Mouse (Mus musculus) inflammation-experienced regulatory T-cells, adult 6 months (primary cell): ENCODE results near the gene Uba2. TPM values are rescaled to one million over a fixed set of nuclear protein-coding genes. Genes with fewer than 3 reads are reported as not detected.
A peak's percentile ranks its signal among the peaks of the same experiment; 100 is the strongest.
"Not testable (repeated sequence)": the region's sequence is repeated elsewhere in the genome, so short reads cannot be mapped to it uniquely, and the experiment has no call there.

Experiments
- ATAC-seq: one replicate; pipeline ENCODE4 v1.8.0; 2017
- polyA plus RNA-seq, 3 experiments: library from polyadenylated mRNA; unstranded; fragments of 100-300 nt; shearing (Covaris generic); gene quantifications; one replicate each; pipeline ENCODE4 v1.2.1; 2017

The Uba2 gene
- 10 to 100 TPM; 74.4 to 98.1 (median 87.7) TPM for polyA plus RNA-seq

DNA sequence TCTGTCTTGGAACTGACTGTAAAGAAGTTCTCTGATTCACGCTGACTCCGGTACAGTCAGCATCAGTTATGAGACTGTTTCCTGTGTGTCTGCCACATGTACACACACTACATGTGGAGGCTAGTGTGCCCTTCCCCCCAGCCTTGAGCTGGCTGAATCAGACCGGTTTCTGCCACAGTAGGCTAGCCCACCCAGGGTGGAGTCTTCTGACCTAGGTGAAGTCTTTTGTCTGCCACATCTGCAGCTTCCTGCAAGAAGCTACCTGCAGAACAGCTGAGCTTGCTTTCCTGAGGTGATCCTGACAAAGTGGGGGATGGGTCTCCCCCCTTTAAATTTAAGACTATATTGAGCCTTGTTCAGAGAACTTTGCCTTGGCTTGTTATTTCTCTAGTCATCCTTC lies at the start of gene Uba2:
Uba2 (minus strand) TSS at position 146 of the 400 bp plus-strand sequence.
- ATAC-seq = no peak

DNA sequence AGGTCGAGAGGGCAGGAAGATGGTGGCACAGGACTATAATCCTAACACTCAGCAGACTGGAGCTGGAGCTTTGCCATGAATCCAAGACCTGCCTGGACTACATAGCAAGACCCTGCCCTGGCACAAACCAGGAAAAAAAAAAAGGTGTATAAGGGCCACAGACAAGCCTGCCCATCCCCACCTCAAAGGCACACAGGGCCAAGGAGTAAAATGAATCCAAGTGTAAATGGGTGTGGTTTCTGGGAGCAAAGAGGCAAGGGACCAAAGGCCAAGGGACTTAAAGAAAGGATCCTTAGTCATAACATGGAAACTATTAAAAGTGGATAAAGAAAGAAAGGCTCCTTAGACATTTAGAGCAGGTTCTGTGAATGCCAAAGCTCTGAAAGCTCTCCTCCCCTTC lies 49.1 kb upstream of the Uba2 start:
- ATAC-seq = no peak

DNA sequence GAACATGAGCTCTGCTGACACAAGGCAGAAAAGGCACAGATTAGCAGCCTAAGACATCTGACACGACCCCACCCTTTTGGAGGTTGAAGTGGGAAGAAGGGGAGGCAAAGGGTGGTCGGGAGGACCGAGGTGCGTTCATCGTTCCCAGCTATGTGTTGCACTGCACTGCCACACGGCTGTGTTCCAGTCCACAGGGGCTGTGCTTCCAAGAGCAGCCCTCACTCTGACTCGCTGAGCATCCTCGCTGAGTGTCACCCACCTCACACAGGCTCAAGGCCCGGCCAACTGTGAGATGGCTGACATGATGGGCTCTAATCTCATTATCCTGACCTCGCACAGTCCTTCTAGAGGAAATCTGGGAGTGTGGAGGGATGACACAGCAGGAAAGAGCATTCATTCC lies 47.1 kb upstream of the Uba2 start:
- no peak for ATAC-seq

DNA sequence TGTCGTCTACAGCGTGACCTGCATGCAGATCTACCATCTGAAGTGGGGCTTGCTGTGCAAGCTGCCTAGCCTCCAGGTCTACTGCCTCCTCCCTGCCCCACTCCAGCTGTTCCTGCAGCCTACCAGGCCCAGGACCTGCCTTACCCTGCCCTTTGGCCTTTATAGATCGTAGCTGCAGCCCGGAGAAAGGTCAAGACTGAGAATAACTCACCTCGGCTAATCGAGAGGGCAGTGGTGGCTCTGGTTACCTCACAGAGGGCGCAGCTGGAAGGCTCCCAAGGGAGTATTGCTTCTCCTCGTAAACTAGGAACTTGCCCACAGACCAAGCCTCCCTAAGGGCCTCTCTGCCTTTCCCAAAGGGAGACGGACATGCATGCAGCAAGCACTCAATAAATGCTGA lies 46.1 kb upstream of the Uba2 start:
- no peak for ATAC-seq

DNA sequence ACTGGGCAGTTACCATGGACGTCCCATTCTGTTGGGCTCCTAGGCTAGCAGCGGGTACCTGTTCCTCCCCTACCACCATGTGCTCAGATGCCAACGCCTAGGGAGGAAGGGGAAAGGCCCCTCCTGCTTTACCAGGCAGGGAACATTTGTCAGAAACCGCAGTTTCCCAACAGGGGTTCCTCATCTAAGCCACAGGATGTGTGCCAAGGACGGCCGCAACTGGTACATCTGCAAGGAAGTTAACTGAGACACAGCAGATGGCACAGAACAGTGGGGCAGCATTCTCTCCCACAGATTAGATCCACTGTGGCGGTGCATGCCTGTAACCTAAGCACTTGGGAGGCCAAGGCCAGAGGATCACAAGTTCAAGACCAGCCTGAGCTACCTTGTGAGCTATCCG lies 45.2 kb upstream of the Uba2 start:
- ATAC-seq = no peak

DNA sequence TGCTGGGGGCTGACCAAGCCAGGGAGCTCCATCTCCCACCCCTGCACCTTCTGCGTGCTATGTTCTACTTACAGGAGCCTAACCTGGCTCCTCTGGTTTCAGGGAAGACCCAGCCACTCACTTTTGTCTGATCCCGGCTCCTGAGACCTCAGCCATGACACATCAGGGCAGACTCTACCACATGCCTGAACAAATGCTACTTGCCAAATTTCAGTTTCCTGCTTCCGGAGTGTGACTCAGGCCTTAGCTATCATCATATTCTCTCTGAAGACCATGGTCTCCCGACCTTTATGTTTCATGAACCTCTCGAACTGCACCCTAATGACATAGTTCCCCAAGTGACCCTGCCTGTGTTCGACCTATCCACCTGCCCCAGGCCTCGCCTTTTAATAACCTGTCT lies 43.9 kb upstream of the Uba2 start:
- ATAC-seq = no peak

DNA sequence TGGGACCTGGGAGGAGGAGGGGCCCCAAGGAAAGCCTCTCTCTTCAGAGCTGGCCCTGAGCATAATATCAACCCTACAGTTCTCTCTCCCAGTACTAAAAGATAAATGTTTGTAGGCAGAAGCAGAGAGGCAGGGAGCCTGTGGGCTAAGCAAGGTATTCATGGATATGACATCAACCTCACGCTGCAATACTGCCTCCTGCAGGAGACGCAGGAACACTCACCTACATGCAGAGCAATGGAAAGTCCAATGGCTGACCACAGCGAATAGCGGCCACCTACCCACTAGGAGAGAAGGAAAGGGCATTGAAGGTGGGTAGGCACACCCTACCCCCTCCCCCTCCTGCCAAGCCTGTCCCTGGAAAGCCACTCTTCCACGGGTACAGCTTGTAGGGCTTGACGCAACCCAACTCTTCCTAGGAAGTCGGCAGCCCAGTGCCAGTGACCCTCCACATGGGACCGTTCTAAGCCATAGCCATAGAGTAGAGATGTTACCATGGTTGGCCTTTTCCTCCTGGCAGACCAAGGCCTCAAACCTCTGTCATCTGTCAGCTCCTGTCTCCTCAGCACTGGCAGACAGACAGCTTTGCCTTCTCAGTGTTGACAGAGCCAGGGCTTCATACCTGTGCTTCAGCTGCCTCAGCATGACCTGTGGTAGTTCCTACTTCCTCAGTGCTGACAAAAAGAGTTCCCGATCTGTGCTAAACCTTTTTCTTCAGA lies 38.8 kb upstream of the Uba2 start:
- no peak for ATAC-seq

DNA sequence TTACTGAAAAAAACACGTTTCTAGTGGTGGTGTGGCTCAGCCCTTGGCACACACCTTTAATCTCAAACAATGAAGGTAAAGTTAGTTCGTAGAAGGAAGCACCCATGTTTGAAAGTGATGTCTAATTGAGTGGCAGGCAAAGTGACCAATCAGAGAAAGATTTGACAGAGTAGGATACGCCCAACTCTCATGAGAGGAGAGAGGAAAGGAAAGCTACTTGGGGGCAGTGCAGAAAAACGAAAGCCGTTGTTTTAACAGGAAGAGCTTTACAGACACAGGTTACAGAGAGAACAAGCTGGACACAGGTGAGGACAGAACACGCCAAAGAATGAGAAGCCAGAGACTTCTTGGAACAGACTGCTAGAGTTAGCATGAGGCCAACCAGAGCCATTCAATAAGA lies 36.9 kb upstream of the Uba2 start:
- ATAC-seq = no peak

DNA sequence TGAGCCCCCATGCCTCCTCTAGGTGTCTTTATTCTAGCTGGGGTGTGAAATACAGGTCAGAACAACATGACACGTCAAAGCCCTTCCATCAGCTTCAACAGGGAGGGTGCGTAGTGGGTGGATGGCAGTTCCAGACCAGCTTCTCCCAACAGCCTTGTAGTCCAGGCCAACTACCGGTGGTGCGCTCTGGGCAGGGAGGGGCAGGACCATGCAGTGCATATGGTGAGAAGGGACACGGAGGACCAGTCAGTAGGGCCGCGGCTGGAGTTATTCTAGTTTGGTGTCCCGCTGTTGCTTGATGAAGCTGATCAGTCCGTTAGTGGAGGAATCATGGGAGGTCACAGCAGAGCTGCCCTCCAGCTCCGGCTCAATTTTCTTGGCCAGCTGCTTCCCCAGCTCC lies 32.7 kb upstream of the Uba2 start:
- not testable (repeated sequence) for ATAC-seq

DNA sequence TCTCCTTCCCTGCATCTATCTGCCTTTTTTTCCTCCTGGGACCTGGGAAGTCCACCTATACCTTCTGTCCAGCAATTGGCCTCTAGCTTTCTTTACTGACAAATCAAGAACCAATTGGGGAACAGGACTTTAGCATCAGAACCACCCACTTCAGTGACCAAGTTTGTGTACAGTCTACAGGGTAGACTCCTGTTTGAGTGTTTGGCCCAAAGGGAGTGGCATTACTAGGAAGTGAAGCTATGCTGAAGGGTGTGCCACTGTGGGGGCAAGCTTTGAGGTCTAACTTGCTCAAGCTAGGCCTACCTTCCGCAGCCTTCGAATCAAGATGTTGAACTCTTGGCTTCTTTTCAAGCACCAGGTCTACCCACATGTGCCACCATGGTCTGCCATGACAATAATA lies 31.4 kb upstream of the Uba2 start:
- no peak for ATAC-seq

DNA sequence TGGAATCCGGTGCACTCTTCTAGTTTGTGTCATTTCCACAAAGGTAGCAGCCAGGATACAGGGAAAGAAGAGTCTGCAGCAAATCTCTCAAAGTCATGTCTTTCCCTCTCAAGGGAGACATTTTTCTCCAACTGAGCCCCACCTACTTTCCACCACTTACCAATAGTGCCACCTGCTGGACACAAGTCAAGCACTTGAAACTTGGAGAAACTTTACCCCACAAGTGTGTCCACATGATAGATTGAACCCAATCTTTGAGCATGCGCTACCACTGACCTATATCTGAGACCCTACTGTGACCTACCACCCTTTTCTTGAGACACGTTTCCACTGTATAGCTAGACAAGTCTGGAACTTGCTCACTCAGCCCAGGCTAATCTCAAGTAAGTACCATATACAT lies 28.9 kb upstream of the Uba2 start:
- peak; percentile 44 for ATAC-seq

DNA sequence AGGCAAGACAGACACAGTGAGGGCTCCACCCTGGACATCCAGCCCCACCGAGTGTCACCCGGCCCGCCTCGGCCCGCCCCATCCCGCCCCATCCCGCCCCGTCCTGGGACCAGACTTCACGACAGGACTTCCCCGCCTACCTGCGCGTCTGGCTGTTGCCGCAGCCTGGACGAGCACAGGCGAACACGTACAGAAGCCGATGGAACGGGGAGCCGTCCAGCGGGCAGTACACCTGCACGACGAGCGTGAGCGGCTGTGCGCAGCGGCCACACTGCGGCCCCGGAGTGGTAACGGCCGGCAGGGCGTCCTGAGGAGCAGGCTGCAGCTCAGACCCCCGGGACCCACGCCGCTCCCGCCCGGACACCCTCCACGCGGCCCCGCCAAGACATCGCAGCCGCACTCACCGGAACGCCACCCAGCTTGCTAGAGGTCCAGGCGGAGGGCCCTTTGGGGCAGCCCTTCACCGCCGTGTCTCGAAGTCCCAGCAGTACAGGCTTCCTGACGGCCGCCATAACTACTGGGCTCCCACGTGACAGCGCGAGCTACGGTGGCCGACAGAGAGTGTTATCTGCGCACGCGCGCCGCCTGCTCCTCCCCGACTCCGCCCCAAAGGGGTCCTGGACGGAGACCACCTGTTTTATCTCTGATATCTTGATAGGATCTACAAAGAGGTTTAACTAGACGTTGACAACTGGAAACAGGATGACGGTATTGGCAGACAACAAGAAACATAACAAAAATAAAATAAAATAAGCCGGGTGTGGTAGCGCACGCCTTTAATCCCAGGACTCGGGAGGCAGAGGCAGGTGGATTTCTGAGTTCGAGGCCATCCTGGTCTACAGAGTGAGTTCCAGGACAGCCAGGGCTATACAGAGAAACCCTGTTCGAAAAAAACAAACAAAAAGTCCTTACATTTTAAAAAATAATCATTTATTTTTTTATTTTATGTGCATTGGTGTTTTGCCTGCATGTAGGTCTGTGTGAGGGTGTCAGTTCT lies 27.0 kb upstream of the Uba2 start, which contains the start of gene Pdcd2l:
Pdcd2l (minus strand) TSS at position 530 of the 997 bp plus-strand sequence.
- ATAC-seq = peak; percentile 87

DNA sequence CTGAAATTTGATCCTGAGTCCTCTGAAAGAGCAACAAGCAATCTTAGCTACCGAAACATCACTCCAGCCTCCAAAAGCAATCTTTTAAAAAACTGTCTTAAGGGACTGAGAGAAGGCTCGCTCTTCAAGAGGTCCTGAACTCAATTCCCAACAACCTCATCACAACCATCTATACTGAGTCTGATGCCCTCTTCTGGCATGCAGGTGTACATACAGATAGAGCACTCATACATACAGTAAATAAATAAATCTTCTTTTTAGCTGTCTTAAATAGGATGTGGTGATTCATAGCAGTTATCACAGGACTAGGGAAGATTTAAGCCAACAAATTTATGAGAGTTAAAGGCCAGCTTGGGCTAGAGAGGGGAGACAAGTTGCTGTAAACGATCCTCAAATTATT lies 26.2 kb upstream of the Uba2 start:
- no peak for ATAC-seq

DNA sequence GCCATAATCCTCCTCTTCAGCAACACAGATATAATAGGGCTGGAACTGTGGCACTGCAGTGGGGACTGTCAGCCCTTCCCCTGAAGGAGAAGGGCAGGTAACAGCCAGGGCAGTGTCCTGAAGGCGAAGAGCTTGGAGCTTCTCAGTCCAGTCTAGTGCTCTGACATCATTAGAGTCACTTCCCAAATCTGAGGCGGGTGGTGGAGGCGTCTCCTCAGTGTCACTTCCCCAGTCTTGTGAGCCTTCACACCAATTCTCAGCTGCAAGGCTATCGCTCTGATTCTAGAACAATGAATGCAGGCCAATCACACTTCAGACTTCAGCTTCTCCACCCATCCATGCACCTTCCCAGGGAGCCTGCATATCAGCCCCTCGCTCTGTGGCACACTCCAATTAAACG lies 23.4 kb upstream of the Uba2 start:
- ATAC-seq = no peak

DNA sequence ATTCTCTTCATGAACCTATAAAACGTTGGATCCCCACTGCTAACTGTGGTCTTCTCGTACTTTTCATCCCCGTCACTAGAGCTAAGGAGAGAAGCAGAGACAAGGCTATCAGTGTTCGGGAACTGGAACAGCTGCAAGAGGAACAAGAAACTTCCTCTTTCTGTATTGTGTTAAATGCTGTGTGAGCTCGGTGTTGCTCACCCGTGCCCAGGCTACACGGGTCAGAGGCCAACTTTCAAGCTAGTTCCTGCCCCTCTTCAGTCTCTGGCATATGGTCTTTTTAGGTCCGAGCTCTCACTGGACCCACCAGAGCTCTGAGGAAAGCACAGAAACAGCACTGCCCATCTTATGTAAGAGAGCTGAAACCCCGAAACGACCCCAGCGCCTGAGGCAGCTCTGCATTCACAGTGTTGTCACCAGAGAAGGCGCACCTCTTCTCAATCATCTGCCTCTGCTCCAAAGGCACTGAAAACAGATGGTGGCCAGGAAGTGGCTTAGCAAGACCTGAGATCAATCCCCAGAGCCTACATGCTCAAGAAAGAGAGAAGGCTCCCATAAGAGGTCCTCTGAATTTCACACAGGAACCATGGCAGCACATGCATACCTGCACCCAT lies 20.1 kb upstream of the Uba2 start:
- ATAC-seq = no peak

DNA sequence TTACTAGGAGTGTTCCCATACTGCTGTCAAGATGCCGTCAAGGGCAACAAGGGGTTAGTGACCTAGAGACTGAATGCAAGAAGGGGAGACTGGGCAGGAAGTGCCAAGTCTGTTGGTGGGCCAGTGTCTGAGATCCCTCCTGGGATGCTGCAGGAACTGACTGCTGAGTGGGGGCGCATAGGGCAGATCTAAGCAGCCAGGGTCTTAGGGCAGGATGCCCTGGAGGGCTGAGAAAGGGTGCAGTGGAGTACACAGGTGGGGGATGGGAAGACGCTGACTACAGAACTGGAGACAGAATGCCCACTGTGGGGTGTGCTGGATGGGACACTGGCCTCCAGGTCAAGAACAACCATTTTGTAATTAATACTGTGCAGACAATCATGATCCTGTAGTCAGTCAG lies 14.4 kb upstream of the Uba2 start:
- no peak for ATAC-seq

DNA sequence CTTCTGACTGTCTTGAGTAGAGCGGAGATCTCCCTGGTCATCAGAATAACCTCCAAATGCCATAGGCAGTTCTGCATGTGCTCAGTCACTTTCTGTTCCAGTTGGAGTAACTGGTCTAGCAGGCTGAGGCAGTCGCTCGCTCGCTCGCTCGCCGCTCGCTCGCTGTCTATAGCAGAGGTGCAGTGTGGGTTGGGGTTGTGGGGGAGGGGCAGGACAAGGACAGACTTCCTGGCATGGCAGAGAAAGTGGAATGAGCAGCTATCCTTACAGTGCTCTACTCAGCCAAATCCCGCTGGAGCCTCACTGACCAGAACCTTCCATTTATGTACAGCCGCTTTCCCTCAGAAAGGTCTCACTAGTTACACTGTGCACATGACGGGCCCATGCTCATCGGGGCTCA lies 14.0 kb upstream of the Uba2 start:
- no peak for ATAC-seq

DNA sequence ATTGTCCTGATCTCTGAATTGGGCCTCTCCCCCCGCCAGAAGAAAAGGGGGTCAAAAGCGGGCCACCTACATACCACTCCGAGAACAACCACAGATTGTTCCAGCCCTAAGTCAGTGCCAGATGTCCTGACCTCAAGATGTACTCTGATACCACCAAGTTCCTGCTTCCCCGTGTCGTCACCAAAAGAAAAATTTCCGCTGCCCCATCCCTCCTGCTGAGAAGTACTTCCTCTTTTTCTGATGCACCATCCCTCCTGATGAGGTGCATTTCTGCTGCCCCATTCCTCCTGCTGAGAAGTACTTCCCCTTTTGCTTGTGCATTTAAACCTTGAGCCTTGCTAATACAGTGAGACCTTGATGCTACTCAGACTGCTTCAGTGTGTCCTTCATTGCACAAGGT lies 6.8 kb upstream of the Uba2 start:
- ATAC-seq = not testable (repeated sequence)

DNA sequence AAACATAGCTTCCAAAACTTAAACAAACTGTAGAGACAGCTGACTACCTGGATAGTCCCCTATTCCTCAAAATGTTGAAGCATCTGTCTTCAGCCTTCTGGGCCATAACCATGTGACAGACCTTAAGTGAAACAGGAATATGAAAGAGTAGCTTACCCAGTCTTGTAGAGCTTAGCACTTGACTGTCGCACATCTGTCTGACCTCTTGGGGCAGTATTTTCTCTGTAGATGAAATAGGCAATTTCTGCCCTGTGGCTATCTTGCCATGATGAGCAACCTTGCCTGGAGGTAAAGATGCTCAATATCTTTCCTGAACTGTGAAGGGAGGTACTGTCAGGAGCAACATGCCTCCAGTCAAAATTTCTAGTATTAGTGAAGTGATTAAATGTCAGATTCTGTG lies 2.9 kb upstream of the Uba2 start:
- ATAC-seq = no peak

DNA sequence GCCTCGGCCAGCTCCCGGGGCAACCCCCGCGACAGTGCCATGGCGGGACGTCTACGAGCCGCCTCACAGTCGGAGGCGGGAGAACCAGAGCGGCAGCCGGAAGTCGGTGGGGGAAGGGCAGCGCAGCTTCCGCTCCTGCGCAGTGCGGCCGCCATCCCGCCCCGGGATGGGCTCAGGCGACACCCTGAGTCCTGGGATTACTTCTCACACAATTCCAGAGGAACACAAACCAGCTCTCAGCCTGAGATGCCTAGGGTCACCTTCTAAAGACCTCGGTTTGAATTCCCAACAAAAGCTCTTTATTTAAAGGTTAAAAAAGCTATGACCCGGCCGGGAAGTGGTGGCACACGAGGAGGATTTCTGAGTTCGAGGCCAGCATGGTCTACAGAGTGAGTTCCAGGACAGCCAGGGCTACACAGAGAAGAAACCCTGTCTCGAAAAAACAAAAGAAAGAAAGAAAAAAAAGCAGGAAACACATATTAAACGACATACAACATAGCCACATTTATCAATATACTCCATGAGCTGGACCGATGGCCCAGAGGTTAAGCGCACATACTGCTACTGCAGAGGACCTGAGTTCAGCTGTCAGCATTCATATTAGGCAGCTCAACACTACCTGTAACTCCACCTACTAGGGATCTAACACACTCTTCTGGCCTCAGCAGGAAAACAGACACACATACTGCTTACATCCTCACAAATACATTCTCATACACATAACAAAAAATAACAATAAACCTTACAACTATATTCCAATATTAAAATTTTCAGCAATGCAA lies 738 bp downstream of the Uba2 start:
- ATAC-seq = peak; percentile 97

DNA sequence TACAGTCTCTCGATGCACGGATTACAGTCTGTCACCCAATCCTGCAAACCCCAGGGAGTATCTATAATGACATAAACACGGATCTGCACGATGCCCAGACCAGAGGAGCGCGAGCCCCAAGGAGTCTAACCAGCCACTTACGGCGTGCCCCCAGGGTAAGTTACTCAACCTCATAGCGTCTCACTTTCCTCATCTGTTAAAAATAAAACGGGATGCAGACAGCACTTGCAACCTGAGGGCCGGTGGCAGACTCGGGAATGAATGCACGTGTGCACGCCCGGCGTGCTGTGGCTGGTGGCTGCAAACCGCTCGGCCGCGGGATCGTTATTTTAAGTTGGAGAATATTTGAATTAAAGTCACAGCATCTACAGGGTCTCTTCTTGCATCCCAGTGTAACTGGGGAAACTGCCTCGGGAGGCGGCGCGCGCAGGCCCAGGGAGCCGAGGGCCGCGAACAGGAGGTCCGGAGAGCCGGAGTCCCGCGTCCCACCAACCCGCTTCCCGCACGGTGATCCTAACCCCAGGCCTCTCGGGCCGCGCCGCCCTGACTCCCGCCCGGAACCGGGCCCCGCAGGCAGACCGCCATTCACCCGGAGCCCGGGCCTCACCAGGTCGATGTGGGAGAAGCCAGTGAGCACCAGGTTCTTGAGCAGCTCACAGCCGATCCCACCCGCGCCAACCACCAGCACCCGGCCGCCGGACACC lies 1.5 kb downstream of the Uba2 start:
- peak; percentile 47 for ATAC-seq

DNA sequence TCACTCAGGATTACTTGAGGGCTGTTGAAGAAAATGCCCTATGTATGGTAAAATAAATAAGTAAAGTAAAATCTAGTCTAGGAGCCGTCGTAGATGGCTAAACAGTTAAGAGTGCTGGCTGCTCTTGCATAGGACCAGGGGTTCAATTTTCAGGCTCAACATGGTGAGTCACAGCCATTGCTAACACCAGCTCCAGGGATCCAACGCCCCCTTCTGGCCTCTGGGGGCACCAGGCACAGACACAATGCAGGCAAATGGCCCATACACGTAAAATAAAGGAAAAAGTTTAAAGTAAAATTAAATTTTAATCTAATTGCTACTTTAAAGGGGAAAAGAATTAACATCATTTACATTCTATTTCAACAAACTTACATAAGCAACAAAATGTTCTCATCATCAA lies 2.5 kb downstream of the Uba2 start:
- no peak for ATAC-seq
